Mouse (Mus musculus) forebrain, embryonic 16.5 days (tissue): ENCODE results near the gene Clec4g. TPM values are rescaled to one million over a fixed set of nuclear protein-coding genes. Genes with fewer than 3 reads are reported as not detected.
A peak's percentile ranks its signal among the peaks of the same experiment; 100 is the strongest.

Experiments used
- ATAC-seq: fragments of 200-750 bp; cut with Nextera tagmentation; 2 replicates; pipeline ENCODE4 v1.8.0; 2017; ENCODE audit warnings: mild to moderate bottlenecking, moderate library complexity
- H3K27ac ChIP-seq: fragments of 300-500 bp; sonication (generic); 2 replicates; pipeline ENCODE4 v1.5.1; 2014; ENCODE audit warnings: low read length, control low read depth
- H3K27me3 ChIP-seq: fragments of 300-500 bp; sonication (generic); replicated peaks from 2 replicates; pipeline ENCODE4 v1.6.1; 2014; ENCODE audit warnings: low read length; ENCODE audit not compliant: control insufficient read depth, insufficient read depth
- H3K36me3 ChIP-seq: fragments of 300-500 bp; sonication (generic); 2 replicates; pipeline ENCODE4 v1.6.1; 2014; ENCODE audit not compliant: control insufficient read depth, insufficient read depth
- H3K4me1 ChIP-seq: fragments of 300-500 bp; sonication (generic); replicated peaks from 2 replicates; pipeline ENCODE4 v1.6.1; 2014; ENCODE audit warnings: low read length; ENCODE audit not compliant: control insufficient read depth, insufficient read depth
- H3K4me2 ChIP-seq: fragments of 300-500 bp; sonication (generic); 2 replicates; pipeline ENCODE4 v1.6.1; 2014; ENCODE audit warnings: mild to moderate bottlenecking, low read length, control low read depth
- H3K4me3 ChIP-seq: fragments of 300-500 bp; sonication (generic); replicated peaks from 2 replicates; pipeline ENCODE4 v1.5.1; 2014; ENCODE audit warnings: mild to moderate bottlenecking, low read length, control low read depth
- H3K9ac ChIP-seq: fragments of 300-500 bp; sonication (generic); replicated peaks from 2 replicates; pipeline ENCODE4 v1.6.1; 2014; ENCODE audit warnings: low read depth, low read length, control low read depth
- H3K9me3 ChIP-seq: fragments of 300-500 bp; sonication (generic); 2 replicates; pipeline ENCODE4 v1.6.1; 2016; ENCODE audit warnings: low read length; ENCODE audit not compliant: control insufficient read depth
- WGBS: fragments of 180-500 bp; shearing (Covaris S2); extraction: QIAGEN DNeasy Blood & Tissue Kit; methylation state at CpG from one replicate; pipeline ENCODE4 v1.1.7; 2014; 5-methylcytosine and 5-hydroxymethylcytosine counted together
- polyA plus RNA-seq: library from polyadenylated mRNA; unstranded; fragments of >200 nt; fragmentation: Nextera tagmentation; extraction: Ambion mirVana; gene quantifications from 2 replicates; pipeline ENCODE4 v1.2.1, GENCODE M21; 2015

The Clec4g gene
- polyA plus RNA-seq, 1 experiment from 2014 or later = not detected

- Histone ChIP-seq H3K27me3 (no peaks in the 10 kb centered on the region), H3K27ac (no peak overlapping the region), H3K4me2 (no peak overlapping the region), H3K36me3 (peaks cover 3% of the 10 kb centered on the region; the same call in 1 of the 2 replicates), H3K4me3 (no peak overlapping the region), H3K9me3 (no peaks in the 10 kb centered on the region), H3K9ac (no peak overlapping the region), H3K4me1 (no peaks in the 10 kb centered on the region)
- ATAC-seq = peak; percentile 39; the same call in 1 of the 2 replicates
Measured at GRCm38 (mm10) chr8:3684530-3684929, 35.9 kb downstream of the Clec4g start.

GRCm38 (mm10) chr8:3683408-3684176, 36.9 kb downstream of the Clec4g start:
- Histone ChIP-seq H3K27ac (no peak overlapping the region), H3K9me3 (no peaks in the 10 kb centered on the region), H3K4me1 (no peaks in the 10 kb centered on the region), H3K36me3 (peaks cover 6% of the 10 kb centered on the region; the same call in 1 of the 2 replicates), H3K27me3 (no peaks in the 10 kb centered on the region), H3K4me3 (no peak overlapping the region), H3K4me2 (no peak overlapping the region), H3K9ac (no peak overlapping the region)
- WGBS = 68% methylated on average over 6 of the region's 6 CpGs
- ATAC-seq = no peak

GRCm38 (mm10) chr8:3682435-3682834, 38.0 kb downstream of the Clec4g start:
- peaks cover 7% of the 10 kb centered on the region for H3K4me1 ChIP-seq

GRCm38 (mm10) chr8:3679656-3680055, 40.8 kb downstream of the Clec4g start:
- no peaks in the 10 kb centered on the region for H3K27me3 ChIP-seq
- no peaks in the 10 kb centered on the region for H3K9me3 ChIP-seq
- H3K4me2 ChIP-seq = no peak overlapping the region
- no peak overlapping the region for H3K9ac ChIP-seq
- peaks cover 6% of the 10 kb centered on the region; the same call in 1 of the 2 replicates for H3K36me3 ChIP-seq
- no peak overlapping the region for H3K27ac ChIP-seq
- ATAC-seq = no peak
- 88% methylated on average over 5 of the region's 5 CpGs for WGBS
- no peak overlapping the region for H3K4me3 ChIP-seq
- peaks cover 15% of the 10 kb centered on the region for H3K4me1 ChIP-seq

More at GRCm38 (mm10) chr8:3682435-3682834, 38.0 kb downstream of the Clec4g start:
- Histone ChIP-seq H3K9ac (no peak overlapping the region), H3K9me3 (no peaks in the 10 kb centered on the region), H3K27ac (no peak overlapping the region), H3K27me3 (no peaks in the 10 kb centered on the region), H3K4me2 (no peak overlapping the region), H3K4me3 (no peak overlapping the region), H3K36me3 (peaks cover 6% of the 10 kb centered on the region; the same call in 1 of the 2 replicates)
- no peak for ATAC-seq
- 86% methylated on average over 5 of the region's 5 CpGs for WGBS

DNA sequence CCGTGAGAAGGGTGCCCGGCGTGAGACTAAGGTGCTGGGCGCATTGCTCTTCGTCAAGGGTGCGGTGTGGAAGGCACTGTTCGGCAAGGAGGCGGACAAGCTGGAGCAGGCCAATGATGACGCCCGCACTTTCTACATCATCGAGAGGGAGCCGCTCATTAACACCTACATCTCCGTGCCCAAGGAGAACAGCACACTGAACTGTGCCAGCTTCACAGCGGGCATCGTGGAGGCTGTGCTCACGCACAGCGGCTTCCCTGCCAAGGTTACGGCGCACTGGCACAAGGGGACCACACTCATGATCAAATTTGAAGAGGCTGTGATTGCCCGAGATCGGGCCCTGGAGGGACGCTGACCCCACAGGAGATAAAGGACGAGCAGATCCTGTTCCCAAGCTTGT, 41.2 kb downstream of the Clec4g start:
- 96% methylated on average over 23 of the region's 23 CpGs for WGBS
- peaks cover 15% of the 10 kb centered on the region for H3K4me1 ChIP-seq
- no peak overlapping the region for H3K4me2 ChIP-seq
- H3K4me3 ChIP-seq = no peak overlapping the region
- H3K27ac ChIP-seq = no peak overlapping the region
- no peaks in the 10 kb centered on the region for H3K27me3 ChIP-seq
- ATAC-seq = no peak
- H3K36me3 ChIP-seq = peaks cover 6% of the 10 kb centered on the region; the same call in 1 of the 2 replicates
- H3K9ac ChIP-seq = no peak overlapping the region
- no peaks in the 10 kb centered on the region for H3K9me3 ChIP-seq

- H3K27ac ChIP-seq = no peak overlapping the region
- no peaks in the 10 kb centered on the region for H3K9me3 ChIP-seq
- H3K4me2 ChIP-seq = no peak overlapping the region
- peaks cover 6% of the 10 kb centered on the region; the same call in 1 of the 2 replicates for H3K36me3 ChIP-seq
- WGBS = 97% methylated on average over 23 of the region's 23 CpGs
- no peak overlapping the region for H3K9ac ChIP-seq
- no peak overlapping the region for H3K4me3 ChIP-seq
- peaks cover 15% of the 10 kb centered on the region for H3K4me1 ChIP-seq
- no peak for ATAC-seq
- H3K27me3 ChIP-seq = no peaks in the 10 kb centered on the region
Measured at GRCm38 (mm10) chr8:3678831-3679230, 41.6 kb downstream of the Clec4g start.

GRCm38 (mm10) chr8:3676993-3677579, 43.4 kb downstream of the Clec4g start:
- H3K36me3 ChIP-seq = peaks cover 6% of the 10 kb centered on the region; the same call in 1 of the 2 replicates
- H3K9me3 ChIP-seq = no peaks in the 10 kb centered on the region
- H3K9ac ChIP-seq = peak overlapping the region; percentile 94
- peak overlapping the region; percentile 90 for H3K4me2 ChIP-seq
- WGBS = 2% methylated on average over 15 of the region's 15 CpGs
- no peaks in the 10 kb centered on the region for H3K27me3 ChIP-seq
- peak overlapping the region; percentile 93 for H3K4me3 ChIP-seq
- H3K4me1 ChIP-seq = peaks cover 19% of the 10 kb centered on the region
- H3K27ac ChIP-seq = no peak overlapping the region
- no peak for ATAC-seq

DNA sequence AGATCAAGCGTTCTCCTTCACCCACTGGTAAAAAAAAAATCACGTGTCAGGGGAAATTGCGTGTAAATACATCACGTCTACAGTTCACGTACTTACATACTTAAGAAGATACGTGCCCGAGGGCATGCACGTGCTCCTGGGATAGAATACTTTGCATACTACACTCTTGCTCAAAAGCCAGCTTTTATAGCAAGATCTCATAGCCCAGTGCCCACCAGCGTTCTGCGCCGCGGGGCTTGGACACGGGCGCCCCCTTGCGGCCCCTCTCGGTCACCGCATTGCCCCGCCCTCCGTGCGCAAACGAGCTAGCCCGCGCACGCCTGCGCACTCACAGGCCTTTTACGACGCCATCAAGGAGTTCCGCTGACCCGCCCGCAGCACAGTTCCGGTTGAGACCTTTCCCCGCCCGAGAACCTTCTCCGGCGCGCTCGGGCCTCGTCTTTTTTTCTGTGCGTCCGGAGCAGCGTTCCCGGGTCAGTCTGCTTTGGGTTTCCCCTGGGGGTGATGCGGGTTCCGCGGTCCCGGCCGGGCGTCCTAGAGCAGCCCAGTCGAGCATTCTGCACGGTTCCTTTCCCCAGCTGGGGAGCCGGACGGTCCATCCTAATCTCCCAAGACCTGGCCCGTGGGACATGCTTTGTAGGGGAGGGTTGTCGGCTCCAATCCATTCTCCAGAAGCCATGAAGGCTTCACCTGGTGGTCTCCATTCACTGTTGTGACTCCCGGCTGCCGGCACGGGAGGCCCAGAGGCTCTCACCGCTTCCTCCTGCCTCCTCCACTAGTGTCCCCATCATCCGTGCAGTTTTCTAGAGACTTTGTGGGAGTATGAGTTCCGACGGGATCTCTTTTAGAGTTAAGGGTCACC, 44.1 kb downstream of the Clec4g start, which contains the start of gene Trappc5:
Trappc5 (plus strand) TSS at position 169 of the 862 bp plus-strand sequence.
- Histone ChIP-seq H3K4me3 (peak within 1 kb of the TSS; percentile 93), H3K27ac (peak within 1 kb of the TSS; percentile 83), H3K36me3 (peaks cover 6% of the 10 kb centered on the region; the same call in 1 of the 2 replicates), H3K27me3 (no peaks in the 10 kb centered on the region), H3K4me1 (peaks cover 19% of the 10 kb centered on the region), H3K9ac (peak within 1 kb of the TSS; percentile 94), H3K4me2 (peak within 1 kb of the TSS; percentile 90), H3K9me3 (no peaks in the 10 kb centered on the region)
- peak; percentile 81 for ATAC-seq
- under 1% methylated on average over 61 of the region's 61 CpGs for WGBS

DNA sequence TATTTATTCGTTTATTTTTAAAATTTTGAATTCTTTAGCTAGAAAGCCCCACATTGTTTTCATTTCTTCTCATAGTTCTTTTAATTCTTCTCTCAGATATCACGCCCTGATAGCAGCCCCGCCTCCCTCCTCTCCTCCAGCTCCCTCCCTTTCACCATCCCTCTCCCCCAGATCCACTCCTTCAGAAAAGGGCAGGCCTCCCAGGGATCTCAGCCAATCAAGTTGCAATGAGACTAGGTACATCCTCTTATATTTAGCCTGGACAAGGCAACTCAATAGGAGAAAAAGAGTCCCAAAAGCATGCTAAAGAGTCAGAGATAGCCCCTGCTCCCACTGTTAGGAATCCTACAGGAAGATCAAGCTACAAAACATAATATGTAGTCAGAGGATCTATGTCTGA, 45.8 kb downstream of the Clec4g start:
- H3K4me3 ChIP-seq = no peak overlapping the region
- H3K9me3 ChIP-seq = no peaks in the 10 kb centered on the region
- H3K27me3 ChIP-seq = no peaks in the 10 kb centered on the region
- H3K4me2 ChIP-seq = no peak overlapping the region
- WGBS = 54% methylated on average over 3 of the region's 3 CpGs
- H3K9ac ChIP-seq = no peak overlapping the region
- H3K36me3 ChIP-seq = 0 out of 2 replicates have a peak, but pooled peaks cover 3% of the 10 kb centered on the region
- ATAC-seq = no peak
- H3K4me1 ChIP-seq = peaks cover 19% of the 10 kb centered on the region
- H3K27ac ChIP-seq = no peak overlapping the region
